Comparison of ENCODE assay signal across 8 mouse cellular contexts in the genomic region with DNA sequence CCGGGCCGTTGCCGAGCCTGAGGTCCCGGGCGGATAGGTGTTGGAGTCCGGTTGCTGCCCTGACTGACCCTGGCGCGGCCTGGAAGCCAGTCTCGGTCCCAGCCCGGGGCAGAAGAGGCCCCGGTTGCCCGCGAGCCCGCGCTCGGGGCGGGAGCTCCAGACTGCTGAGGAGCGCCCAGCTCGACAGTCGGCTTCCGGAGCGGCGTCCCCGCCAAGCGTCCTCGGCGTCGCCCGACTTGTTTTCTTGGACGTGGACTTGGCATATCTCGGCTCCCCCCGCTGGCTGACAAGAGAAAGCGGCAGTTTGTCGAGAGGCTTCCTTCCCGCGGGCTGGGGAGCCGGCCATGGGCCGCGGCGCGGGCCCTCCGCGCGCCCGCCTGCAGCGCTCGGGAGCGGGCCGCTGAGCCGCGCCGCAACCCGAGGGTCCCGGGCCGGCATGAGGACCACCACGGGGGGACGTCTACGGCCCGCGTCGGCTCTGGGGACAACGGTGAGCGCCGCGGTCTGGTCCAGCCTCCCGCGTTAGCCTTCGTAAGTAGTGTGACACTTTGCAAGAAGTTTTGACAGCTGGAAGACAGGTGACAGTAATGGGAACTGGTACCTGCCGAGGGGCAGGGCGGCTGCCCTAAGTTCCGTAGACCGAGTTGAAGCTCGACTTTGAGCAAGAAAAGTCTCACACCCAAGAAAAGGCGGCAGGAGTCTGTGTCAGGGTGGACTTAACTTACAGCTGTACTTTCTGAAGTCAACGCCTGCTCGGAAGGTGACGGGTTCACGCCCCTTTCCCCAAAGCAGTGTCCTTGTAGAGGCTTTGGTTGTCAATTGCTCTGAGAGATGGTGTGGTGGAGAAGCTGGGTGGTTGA. TPM values are rescaled to one million over a fixed set of nuclear protein-coding genes. Genes with fewer than 3 reads are reported as not detected.
A peak's percentile ranks its signal among the peaks of the same experiment; 100 is the strongest.
DNase-seq lines count a peak whose midpoint lies in the region; ATAC-seq lines count a peak whose summit lies in the region.

No protein-coding gene starts in this region.

- peak; percentile 89 for DNase-seq in T-cell, adult 2 months (ENCODE audit: low spot score)
- peak; percentile 85 for DNase-seq in cerebellum, adult 9-11 months
- peak; percentile 63 for DNase-seq in frontal cortex, postnatal 14 days (ENCODE audit: low spot score in 2 of 2)
- DNase-seq in left cerebral cortex, postnatal 25 days (ENCODE audit: low spot score in 2 of 2) = peak; percentile 74 to 75
- DNase-seq in right cerebral cortex, postnatal 14 days = peak; percentile 73
- peak; percentile 73 to 79 for DNase-seq in urinary bladder, postnatal 4 days (ENCODE audit: low spot score in 2 of 2)

- H3K4me3 ChIP-seq in hindbrain, embryonic 15.5 days = peak overlapping the region; percentile 66

- ATAC-seq in hindbrain, embryonic 15.5 days (ENCODE audit: low FRiP score, low read depth) = peak; percentile 83
- ATAC-seq in megakaryocyte-erythroid progenitor cell, adult 5-6 weeks (replicated peaks; ENCODE audit: low FRiP score, low TSS enrichment, poor library complexity, severe bottlenecking) = peak; percentile 45; the same call in 1 of the 2 replicates

- peaks cover 37% of the 10 kb centered on the region for H3K4me1 ChIP-seq in hindbrain, embryonic 15.5 days (replicated peaks)

- peak overlapping the region; percentile 95 for H3K27ac ChIP-seq in hindbrain, embryonic 15.5 days (replicated peaks)

- no peaks in the 10 kb centered on the region for H3K27me3 ChIP-seq in hindbrain, embryonic 15.5 days

- H3K9me3 ChIP-seq in hindbrain, embryonic 15.5 days = no peaks in the 10 kb centered on the region

- H3K9ac ChIP-seq in hindbrain, embryonic 15.5 days = peak overlapping the region; percentile 63

- peak overlapping the region; percentile 86 for H3K4me2 ChIP-seq in hindbrain, embryonic 15.5 days

- under 1% methylated on average over 66 of the region's 78 CpGs for WGBS in hindbrain, embryonic 15.5 days

- intact Hi-C loops in left cerebral cortex, postnatal 25 days (cut with DNase I) = no loop called here

- peaks cover 34% of the 10 kb centered on the region for H3K36me3 ChIP-seq in hindbrain, embryonic 15.5 days

RNA-seq across cellular contexts. Expression of gene Ubn1, which starts 0.6 kb away (rescaled TPM):
- polyA plus RNA-seq in hindbrain, embryonic 15.5 days (2015; fragmentation: Nextera tagmentation; extraction: Ambion mirVana) = 13.0 and 13.9 TPM in 2 replicates
- total RNA-seq in left cerebral cortex, postnatal 25 days (2021) = 10 to 100 TPM; 43.3 to 48.2 TPM
- 47.5 and 48.3 TPM in 2 replicates for total RNA-seq in megakaryocyte-erythroid progenitor cell, adult 5-6 weeks (2014; fragmentation: Nextera tagmentation)
- 38.4 and 39.8 TPM in 2 replicates for total RNA-seq in megakaryocyte-erythroid progenitor cell, adult 5-6 weeks (2017)

RNA-seq across cellular contexts. Expression of gene Glyr1, which starts 0.8 kb away (rescaled TPM):
- 176 and 180 TPM in 2 replicates for polyA plus RNA-seq in hindbrain, embryonic 15.5 days (2015; fragmentation: Nextera tagmentation; extraction: Ambion mirVana)
- 100 to 1,000 TPM; 145 to 151 TPM for total RNA-seq in left cerebral cortex, postnatal 25 days (2021)
- total RNA-seq in megakaryocyte-erythroid progenitor cell, adult 5-6 weeks (2014; fragmentation: Nextera tagmentation) = 68.7 and 80.2 TPM in 2 replicates
- 84.7 and 85.2 TPM in 2 replicates for total RNA-seq in megakaryocyte-erythroid progenitor cell, adult 5-6 weeks (2017)

RNA-seq across cellular contexts. Expression of gene Rogdi, which starts 37.1 kb away (rescaled TPM):
- 140 and 164 TPM in 2 replicates for polyA plus RNA-seq in hindbrain, embryonic 15.5 days (2015; fragmentation: Nextera tagmentation; extraction: Ambion mirVana)
- total RNA-seq in left cerebral cortex, postnatal 25 days (2021) = 100 to 1,000 TPM; 195 to 210 TPM
- total RNA-seq in megakaryocyte-erythroid progenitor cell, adult 5-6 weeks (2014; fragmentation: Nextera tagmentation) = 3.4 and 24.4 TPM in 2 replicates
- 1.6 and 2.2 TPM in 2 replicates for total RNA-seq in megakaryocyte-erythroid progenitor cell, adult 5-6 weeks (2017)

RNA-seq across cellular contexts. Expression of gene Smim22, which starts 43.4 kb away (rescaled TPM):
- polyA plus RNA-seq in hindbrain, embryonic 15.5 days (2015; fragmentation: Nextera tagmentation; extraction: Ambion mirVana) = 2.7 and 4.3 TPM in 2 replicates
- total RNA-seq in left cerebral cortex, postnatal 25 days (2021) = not detected
- total RNA-seq in megakaryocyte-erythroid progenitor cell, adult 5-6 weeks (2014; fragmentation: Nextera tagmentation) = not detected in 2 replicates
- total RNA-seq in megakaryocyte-erythroid progenitor cell, adult 5-6 weeks (2017) = not detected in 2 replicates

RNA-seq across cellular contexts. Expression of gene Sept12, which starts 52.8 kb away (rescaled TPM):
- not detected in 2 replicates for polyA plus RNA-seq in hindbrain, embryonic 15.5 days (2015; fragmentation: Nextera tagmentation; extraction: Ambion mirVana)
- total RNA-seq in left cerebral cortex, postnatal 25 days (2021) = not detected
- total RNA-seq in megakaryocyte-erythroid progenitor cell, adult 5-6 weeks (2014; fragmentation: Nextera tagmentation) = not detected in 2 replicates
- total RNA-seq in megakaryocyte-erythroid progenitor cell, adult 5-6 weeks (2017) = not detected in 2 replicates

Comparison
In these comparisons a context has a peak if more than half of its experiments do, and no peak if none do; other contexts are left out.
1. Peak in every context shown above with its lines: DNase-seq, ATAC-seq, H3K4me3 ChIP-seq and H3K27ac ChIP-seq.
2. RNA of gene Rogdi, which starts 37.1 kb away (total RNA-seq): 195 to 210 TPM in left cerebral cortex, postnatal 25 days; 1.6 to 24.4 TPM in megakaryocyte-erythroid progenitor cell, adult 5-6 weeks; every median in the first group is over 4 times any median in the second.